Mouse (Mus musculus) CD4-positive helper T cell, adult 2 months (primary cell): ENCODE data around the gene Gm21885.
"Not testable (repeated sequence)": the region's sequence is repeated elsewhere in the genome, so short reads cannot be mapped to it uniquely, and the experiment has no call there.

Experiments used
- DNase-seq: peaks from one replicate; pipeline ENCODE4 v3.0.0-alpha.2; 2012; ENCODE audit warnings: low read depth, missing footprints, low spot score

Gm21885 gene

GRCm38 (mm10) chr11:94281199-94282181, at the start of gene Gm21885:
Gene Gm21885 (plus strand): TSS chr11:94281873.
- no peak for DNase-seq

DNA sequence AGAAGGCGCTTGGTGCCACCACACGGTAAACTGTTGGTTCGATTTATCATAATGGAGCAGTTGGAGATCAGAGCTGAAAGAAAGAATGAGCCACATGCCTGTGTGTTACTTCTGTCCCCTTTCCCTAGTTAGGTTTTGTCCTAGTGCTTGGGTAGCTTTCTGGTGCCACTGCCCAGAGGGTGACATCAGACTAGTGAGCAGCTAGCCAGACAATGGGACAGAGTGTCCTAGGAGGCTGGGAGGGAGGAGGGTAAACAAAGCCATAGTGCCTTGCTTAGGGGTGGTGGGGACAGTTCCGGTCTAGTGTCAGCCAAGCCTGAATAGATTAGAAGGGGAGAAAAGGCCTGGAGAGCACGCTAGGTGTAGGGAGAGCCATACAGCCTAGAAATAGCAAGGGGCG, 48.3 kb upstream of the Gm21885 start:
- DNase-seq: no peak

DNA sequence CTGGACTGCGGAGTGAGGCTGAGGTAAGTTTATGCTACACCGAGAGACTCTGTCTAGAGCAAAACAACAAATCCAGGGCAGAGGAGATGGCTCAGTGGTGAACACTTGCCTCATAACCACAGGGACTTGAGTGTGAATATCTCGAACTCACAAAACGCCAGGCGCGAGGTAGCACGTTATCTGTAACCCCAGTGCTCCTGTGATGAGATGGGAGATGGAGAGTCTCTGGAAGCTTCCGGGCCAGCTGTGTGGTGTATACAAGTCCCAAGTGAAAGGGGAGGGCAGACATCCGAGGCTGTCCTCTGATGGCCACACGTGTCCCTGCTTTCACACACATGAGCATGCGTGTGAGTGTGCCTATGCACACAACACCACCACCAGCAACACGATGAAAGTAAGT, 47.3 kb upstream of the Gm21885 start:
- no peak for DNase-seq

GRCm38 (mm10) chr11:94234857-94235256, 46.8 kb upstream of the Gm21885 start:
- no peak for DNase-seq

DNA sequence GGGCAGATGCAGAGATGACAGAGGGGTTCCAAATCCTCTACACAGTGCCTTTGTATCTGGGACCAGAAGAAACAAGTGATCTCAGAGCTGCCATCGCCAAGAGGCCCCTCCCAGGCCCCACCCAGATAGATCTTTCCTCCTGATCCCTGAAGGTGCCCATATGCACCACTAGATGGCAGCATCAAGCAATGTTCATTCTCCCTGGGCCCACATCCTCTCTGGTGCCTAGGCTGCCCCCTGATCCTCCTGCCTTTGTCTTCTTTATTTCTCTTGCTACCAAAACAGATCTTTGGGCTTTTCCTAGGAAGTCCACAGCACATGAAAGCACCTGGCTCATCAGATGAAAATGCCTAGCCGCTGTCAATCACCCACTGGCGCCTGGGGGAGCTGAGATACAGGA, 45.6 kb upstream of the Gm21885 start:
- peak; percentile 84 for DNase-seq

DNA sequence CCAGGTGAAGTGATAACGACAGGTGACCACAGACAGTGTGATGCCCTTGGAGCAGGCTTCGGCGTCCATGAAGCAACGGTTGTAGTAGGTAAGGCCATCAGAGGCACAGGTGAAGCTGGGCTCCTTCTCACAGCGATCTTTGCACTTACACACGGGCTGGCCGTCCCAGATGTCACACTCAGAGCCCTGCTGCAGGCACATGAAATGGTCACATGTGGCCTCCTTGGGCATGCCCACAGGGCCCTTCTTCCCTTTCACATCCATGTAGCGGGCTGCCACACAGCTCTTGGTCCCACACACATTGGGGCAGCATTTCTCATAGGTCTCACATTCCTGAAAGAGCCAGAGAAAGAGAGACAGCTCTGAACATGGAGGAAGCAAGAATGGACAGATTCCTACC, 42.9 kb upstream of the Gm21885 start:
- DNase-seq: no peak

- no peak for DNase-seq
Observed at GRCm38 (mm10) chr11:94239706-94240105, 42.0 kb upstream of the Gm21885 start.

DNA sequence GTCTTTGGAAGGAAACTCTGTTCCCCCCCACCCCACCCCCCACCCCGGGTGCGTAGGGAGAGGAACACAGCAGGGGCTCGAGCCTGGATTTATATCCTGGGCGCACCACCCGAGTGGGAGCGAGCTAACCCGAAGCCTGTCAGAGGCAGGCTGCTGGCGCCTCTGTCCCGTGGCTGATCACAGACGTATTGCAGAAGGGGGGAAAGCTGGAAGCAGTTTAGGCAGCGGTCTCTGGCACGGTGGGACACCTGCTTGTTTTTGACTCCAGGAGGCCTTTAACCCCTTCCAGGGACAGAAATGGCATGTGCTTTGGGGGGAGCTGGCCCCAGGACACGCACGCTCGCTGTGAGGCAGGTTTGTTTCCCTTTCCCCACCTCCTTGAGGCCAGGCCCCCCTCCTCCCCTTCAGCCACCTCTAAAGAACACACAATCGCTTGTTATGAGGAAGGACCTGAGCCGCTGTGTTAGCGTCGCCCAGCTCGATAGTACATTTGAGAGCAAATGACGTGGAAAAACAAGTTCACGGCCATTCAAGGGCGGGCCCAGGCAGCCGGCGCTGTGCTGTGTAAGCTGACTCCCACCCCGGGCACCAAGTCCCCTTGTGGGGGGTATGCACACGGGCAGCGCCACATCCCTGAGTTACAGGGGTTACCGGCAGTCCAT, 38.8 kb upstream of the Gm21885 start:
- DNase-seq: peak; percentile 28

- DNase-seq: peak; percentile 55
Observed at GRCm38 (mm10) chr11:94243422-94244180, 38.1 kb upstream of the Gm21885 start.

- DNase-seq: no peak
Observed at GRCm38 (mm10) chr11:94244385-94244784, 37.3 kb upstream of the Gm21885 start.

DNA sequence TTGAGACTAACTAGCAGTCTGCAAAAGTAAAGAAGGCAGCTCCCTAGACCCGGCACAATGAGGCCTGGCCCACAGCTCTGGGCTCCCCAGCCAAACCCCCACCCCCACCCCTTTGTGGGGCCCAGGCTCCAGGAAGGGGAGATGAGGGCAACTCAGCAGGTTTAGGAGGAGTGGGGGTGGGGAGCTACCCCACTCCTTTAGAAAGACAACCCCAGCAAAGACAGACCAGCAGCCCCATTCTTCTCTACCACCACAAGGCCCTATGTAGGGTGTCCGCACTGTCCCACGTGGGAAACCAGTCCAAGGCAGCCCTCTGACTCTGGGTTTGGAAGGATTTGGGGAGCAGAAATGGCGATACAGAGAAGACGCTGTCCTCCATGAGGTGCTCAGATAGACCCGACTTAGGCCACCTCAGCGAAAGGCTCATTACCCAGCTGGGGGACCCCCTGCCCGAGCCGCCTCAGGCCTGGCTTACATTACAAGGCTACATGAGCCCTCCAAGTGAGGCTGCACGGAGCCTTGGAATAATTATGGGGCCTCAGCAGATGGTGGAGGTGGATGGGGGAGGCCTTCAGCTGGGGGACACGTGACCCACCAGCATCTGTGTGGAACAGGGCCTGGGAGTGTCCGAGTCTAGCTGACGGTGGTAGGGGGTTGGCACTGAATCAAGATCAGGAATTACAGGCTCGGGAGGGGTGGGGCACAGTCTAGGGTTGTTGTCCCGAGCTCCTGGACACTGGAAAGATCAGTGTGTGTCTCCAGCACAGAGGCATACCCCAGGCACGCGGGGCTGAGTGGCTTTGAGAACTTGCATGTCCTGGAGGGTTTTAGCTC, 35.5 kb upstream of the Gm21885 start, which contains the start of gene Wfikkn2:
TSS of gene Wfikkn2 (minus strand) at position 51 of the 834 bp plus-strand sequence.
- no peak for DNase-seq

GRCm38 (mm10) chr11:94246789-94247061, 34.9 kb upstream of the Gm21885 start:
- DNase-seq: no peak

GRCm38 (mm10) chr11:94253156-94253555, 28.5 kb upstream of the Gm21885 start:
- peak; percentile 62 for DNase-seq

GRCm38 (mm10) chr11:94253691-94254090, 28.0 kb upstream of the Gm21885 start:
- DNase-seq: no peak

- DNase-seq: no peak
Observed at GRCm38 (mm10) chr11:94255733-94256132, 25.9 kb upstream of the Gm21885 start.

DNA sequence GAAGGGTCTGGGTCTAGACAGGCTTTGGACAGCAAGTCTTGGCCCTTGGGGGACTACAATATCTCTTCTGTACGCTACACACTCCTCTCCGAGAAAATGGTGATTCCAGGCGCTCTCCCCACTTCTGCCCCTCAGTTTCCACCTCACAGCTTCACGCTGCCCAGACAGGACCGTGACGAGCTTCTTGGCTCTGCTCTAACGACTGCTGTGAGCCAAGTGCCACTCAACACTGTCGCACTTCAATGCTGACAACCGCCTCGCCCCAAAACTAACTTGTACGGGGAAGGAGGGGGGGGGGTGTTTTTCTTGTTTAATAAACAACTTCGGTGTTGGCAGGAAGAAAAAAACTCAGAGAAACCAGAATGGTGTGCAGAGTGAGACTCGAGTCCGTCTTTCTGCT, 23.7 kb upstream of the Gm21885 start:
- DNase-seq: no peak

GRCm38 (mm10) chr11:94259814-94260213, 21.9 kb upstream of the Gm21885 start:
- DNase-seq: peak; percentile 58

GRCm38 (mm10) chr11:94261585-94262370, 19.9 kb upstream of the Gm21885 start:
- no peak for DNase-seq

DNA sequence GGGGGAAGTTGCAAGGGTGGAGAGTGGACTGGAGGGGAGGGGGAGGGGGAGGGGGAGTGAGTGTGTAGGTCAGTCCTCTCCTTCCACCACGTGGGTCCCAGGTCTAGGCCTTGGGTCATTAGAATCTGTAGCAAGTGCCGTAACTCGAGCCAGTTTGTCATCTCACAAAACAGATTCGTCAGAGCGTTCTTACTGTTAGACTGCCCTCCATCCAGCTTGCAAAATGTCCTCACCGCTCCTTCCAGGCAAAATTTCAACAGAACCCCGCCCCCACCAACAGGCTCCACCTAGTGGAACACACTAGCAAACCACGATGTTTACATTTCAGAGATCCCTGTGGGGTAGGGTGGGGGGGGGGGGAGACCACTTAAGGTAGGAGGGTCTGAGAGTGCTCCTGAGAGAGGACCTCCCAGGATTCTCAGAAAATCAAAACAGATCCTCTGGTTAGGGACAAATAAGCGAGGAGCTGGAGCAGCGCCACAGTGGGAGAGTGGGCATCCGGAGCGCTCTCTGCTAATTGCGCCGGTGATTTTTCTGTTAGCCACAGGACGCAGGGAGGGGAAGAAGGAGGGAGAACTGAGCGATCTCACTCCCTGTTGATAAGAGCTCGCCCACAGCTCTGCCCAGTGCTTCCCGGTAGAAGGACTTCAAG, 16.4 kb upstream of the Gm21885 start:
- peak; percentile 46 for DNase-seq

GRCm38 (mm10) chr11:94266155-94266554, 15.5 kb upstream of the Gm21885 start:
- DNase-seq: not testable (repeated sequence)
